Mouse (Mus musculus): ENCODE data around the gene Slc16a13.

- TF ChIP-seq CTCF (IDR thresholded peaks at IDR 0.05; ENCODE audit: low read depth) (no peak), EP300 (IDR thresholded peaks at IDR 0.05; ENCODE audit: low read depth) (no peak)
Measured at GRCm38 (mm10) chr11:70214856-70215209, 6.0 kb downstream of the Slc16a13 start.

Measured in liver, postnatal 0 days (tissue).